Mouse (Mus musculus) megakaryocyte, embryonic 14.5 days (primary cell): ENCODE data around the gene Cck.

Experiments used
- FLI1 ChIP-seq: IDR thresholded peaks from 2 replicates; pipeline ENCODE4 v1.6.1; 2012; ENCODE audit warnings: low read length, inconsistent platforms, mixed read lengths
- GATA1 ChIP-seq: IDR thresholded peaks from 3 replicates; pipeline ENCODE4 v1.6.1; 2012; ENCODE audit warnings: mixed read lengths, low read length, inconsistent platforms, borderline replicate concordance

DNA sequence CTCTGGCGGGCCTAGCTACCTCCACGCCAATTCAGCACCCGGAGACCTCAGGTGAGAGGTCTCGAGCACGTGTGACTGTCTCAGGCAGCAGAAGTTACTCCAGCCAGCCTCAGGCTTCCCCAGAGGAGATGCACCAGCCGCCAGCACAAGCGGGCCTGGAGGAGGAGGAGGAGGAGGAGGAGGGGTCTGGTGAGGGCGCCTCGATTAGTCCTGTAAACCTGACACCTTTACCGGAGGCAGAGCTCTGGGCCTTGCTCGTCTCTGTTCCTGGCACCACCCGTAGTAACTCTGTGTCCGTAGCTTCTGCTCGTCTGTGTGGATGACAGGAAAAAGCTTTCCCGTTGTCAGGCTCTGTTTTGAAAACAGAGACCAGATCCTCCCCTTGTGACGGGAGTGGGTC lies 35.0 kb downstream of the Cck start:
- TF ChIP-seq GATA1 (no peak), FLI1 (no peak)
